Mouse (Mus musculus) mature B cell (primary cell): Measurements from ENCODE around the gene 2210017I01Rik.

Experiments used
- in situ Hi-C: fragments of 300-500 bp; cut with MboI; formaldehyde crosslinking; loops from 2 replicates; pipeline ENCODE4 v1.14.3; 2019

Gene 2210017I01Rik

GRCm38 (mm10) chr3:92565418-92565817 lies 41.9 kb downstream of the 2210017I01Rik start:
- in situ Hi-C loops, result no loop called here
